Mouse (Mus musculus): ENCODE data around the gene Rreb1. TPM values are rescaled to one million over a fixed set of nuclear protein-coding genes. Genes with fewer than 3 reads are reported as not detected.

The Rreb1 gene
- polyA plus RNA-seq, 3 experiments from 2014 or later, result 0.91 to 6.8 (median 5.0) TPM

DNA sequence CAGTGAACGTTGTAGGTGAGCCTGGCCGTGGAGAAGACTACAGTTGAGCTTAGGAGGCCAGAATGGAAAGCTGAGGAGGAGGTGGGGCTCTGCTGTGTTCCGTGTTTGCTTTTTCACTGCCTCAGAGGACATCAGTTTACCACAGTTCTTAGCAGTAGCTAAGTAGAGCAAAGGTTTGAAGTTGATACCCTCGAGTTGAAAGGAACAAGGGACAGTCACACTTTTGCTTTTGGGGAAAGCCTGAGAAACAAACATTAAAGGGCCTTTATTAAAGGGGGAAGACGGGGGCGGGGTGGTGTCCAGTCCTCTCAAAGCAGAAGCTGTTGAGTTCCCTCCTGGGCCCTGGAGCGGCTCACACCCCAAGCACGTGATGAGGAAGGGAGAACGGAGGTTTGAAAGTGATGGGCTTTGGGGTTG is 1.1 kb downstream of the Rreb1 start:
- no peak for ATAC-seq

- ATAC-seq, result no peak
These were observed 3.4 kb downstream of the Rreb1 start for GRCm38 (mm10) chr13:37781557-37781956.

- ATAC-seq, result no peak
These were observed 3.9 kb downstream of the Rreb1 start for GRCm38 (mm10) chr13:37782144-37782543.

GRCm38 (mm10) chr13:37783676-37784075 is 5.5 kb downstream of the Rreb1 start:
- ATAC-seq, result no peak

DNA sequence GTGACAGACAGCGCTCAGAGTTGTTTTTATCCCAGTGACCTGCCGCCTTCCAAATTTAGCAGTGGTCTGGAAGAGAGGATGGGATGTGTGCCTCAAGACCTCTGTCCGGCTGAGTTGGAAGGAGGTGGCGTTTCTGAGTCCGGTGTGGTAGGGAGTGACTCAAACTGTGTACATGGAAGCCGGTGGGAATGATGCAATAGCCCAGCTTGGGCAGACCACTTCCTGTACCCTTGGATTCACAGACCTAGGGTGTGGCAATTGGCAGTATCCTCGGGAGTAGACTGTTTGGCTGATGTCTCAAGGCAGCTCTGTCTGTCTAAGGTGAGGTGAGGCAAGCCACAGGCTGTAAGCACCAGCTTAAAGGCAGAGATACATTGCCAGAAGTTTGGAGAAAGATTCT is 6.0 kb downstream of the Rreb1 start:
- no peak for ATAC-seq

DNA sequence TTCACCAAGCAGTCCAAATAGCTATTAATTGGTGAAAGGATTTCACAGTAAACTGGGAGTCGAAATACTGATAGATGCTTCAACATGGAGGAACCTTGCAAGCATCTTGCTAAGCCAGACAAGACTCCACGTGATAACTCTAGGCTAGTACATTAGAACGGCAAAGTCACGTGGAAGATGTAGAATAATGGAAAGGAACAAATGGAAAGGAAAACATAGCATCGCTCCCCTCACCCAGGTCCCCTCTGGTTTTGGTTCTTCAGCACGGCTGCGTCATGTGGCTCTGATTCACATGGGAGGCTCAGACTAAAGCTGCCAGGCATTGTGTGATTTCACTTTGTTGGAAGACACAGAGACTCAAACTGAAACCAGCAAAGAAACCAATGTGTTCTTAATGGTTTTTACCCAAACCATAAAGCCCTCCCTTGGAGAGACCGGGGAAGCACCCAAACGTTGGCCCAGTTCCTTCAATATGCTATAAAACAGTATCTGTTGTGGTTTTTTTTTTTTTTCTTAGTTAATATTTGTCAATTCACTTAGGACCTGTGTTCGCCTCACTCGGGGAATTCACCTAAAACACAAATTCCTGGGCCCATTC is 14.6 kb downstream of the Rreb1 start:
- peak; percentile 96 for ATAC-seq

- ATAC-seq, result no peak
These were observed 20.6 kb downstream of the Rreb1 start for GRCm38 (mm10) chr13:37798811-37799210.

GRCm38 (mm10) chr13:37799413-37799812 is 21.2 kb downstream of the Rreb1 start:
- ATAC-seq, result no peak

GRCm38 (mm10) chr13:37801101-37802075 is 23.2 kb downstream of the Rreb1 start:
- peak; percentile 83 for ATAC-seq

- ATAC-seq, result no peak
These were observed 24.2 kb downstream of the Rreb1 start for GRCm38 (mm10) chr13:37802246-37803003.

DNA sequence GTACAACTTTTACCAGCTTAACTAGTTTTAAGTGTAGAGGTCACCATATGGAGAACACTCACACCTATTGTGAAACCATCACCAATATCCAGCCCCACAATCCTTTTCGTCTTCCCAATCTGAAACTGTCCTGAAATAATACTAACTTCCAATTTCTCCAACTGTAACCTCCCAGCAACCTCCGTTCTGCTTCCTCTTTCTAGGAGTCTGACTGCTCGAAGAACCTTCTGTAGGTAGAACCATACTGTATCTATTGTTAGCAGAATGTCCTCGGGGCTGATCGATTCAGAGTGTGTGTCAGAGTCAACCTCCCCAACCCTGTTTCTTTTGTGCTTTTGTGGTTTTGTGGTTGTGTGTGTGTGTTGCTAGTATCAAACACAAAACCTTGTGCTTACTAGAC is 25.0 kb downstream of the Rreb1 start:
- no peak for ATAC-seq

- no peak for ATAC-seq
These were observed 25.8 kb downstream of the Rreb1 start for GRCm38 (mm10) chr13:37804023-37804422.

DNA sequence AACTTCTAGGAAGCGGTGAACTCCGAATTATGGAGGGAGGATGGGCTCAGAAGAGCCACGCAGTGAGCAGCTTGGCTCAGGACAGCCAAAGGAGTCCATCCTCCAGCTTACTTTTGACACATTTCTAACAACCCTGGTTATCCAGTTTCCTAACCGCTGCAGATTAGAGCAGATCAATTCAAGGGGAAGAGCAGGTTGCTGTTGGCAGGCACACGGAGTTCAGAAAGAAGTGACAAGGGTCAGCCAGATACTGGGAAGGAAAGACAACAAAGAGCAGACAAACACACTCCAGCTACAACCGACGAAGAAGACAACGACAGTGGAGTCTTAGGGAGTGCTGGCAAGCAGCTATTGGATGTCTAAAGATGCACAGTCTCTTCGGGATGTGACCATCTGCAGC is 36.8 kb downstream of the Rreb1 start:
- ATAC-seq, result no peak

- ATAC-seq, result no peak
These were observed 38.5 kb downstream of the Rreb1 start for GRCm38 (mm10) chr13:37816736-37817135.

GRCm38 (mm10) chr13:37821413-37821812 is 43.2 kb downstream of the Rreb1 start:
- ATAC-seq, result no peak

GRCm38 (mm10) chr13:37824331-37824920 is 46.2 kb downstream of the Rreb1 start:
- no peak for ATAC-seq

DNA sequence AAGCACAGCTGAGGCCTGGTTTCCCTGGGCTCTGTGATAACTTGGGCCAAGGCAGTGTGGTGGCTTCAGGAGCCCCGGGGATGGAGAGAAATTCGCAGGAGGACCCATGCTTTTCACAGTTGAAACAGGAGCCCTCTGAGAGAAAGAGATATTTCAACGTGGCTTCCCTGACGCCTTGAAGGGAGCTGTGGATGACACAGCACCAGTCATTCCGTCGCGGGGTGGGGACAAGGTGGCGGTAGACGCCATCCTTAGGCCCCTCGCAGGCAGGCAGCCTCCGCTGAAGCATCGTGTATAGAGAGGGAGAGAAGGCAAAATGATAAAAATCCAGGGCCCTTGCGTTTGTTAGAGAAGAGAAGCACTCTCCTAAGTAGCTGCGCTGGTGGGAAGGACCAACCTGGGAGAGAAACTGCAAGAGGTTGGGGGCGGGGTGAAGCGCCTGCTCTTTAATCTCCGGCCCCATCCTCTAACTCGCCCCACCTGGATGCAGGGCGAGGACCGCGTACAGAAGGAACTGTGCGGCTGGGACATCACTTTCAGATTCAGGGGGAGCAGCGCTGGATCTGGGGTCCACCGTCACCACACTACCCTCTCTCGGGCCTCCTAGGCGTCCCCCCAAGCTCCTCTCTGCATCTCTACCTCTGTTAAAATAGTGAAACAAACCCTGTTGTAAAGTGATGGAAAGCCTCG is 46.9 kb downstream of the Rreb1 start:
- ATAC-seq, result peak; percentile 18

GRCm38 (mm10) chr13:37825646-37826280 is 47.6 kb downstream of the Rreb1 start:
- peak; percentile 65 for ATAC-seq

- ATAC-seq, result peak; percentile 27
These were observed 48.2 kb downstream of the Rreb1 start for GRCm38 (mm10) chr13:37826281-37826993.

DNA sequence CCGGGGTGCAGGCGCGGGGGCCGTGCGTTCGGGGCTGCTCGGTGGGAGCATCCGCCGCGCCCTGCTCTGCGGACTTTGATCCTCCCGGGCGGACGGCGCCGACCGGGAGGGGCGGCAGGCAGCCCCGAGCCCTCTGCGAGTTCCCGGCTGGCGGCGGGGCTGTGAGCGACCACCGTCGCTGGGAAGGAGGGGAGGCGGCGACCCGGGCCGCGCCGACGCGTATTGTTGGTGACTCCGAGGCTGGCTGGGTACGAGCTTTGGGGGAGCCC is 48.7 kb downstream of the Rreb1 start:
- ATAC-seq, result peak; percentile 35
